Mouse (Mus musculus) megakaryocyte, embryonic 14.5 days (primary cell): ENCODE results near the gene Ppp2r5d. TPM values are rescaled to one million over a fixed set of nuclear protein-coding genes. Genes with fewer than 3 reads are reported as not detected.

Experiments
- H3K27me3 ChIP-seq: replicated peaks from 2 replicates; pipeline ENCODE3; 2012; ENCODE audit warnings: inconsistent platforms
- H3K36me3 ChIP-seq: replicated peaks from 2 replicates; pipeline ENCODE3; 2012; ENCODE audit warnings: low read length, inconsistent platforms, mixed read lengths
- H3K4me1 ChIP-seq: 2 replicates; pipeline ENCODE4 v1.6.1; 2012; ENCODE audit warnings: inconsistent platforms
- H3K4me3 ChIP-seq: replicated peaks from 2 replicates; pipeline ENCODE3; 2012; ENCODE audit warnings: moderate library complexity, mild to moderate bottlenecking, inconsistent platforms
- H3K9me3 ChIP-seq: 2 replicates; pipeline ENCODE4 v1.6.1; 2012; ENCODE audit warnings: inconsistent platforms
- FLI1 ChIP-seq: IDR thresholded peaks from 2 replicates; pipeline ENCODE4 v1.6.1; 2012; ENCODE audit warnings: low read length, inconsistent platforms, mixed read lengths
- GATA1 ChIP-seq: IDR thresholded peaks from 3 replicates; pipeline ENCODE4 v1.6.1; 2012; ENCODE audit warnings: mixed read lengths, low read length, inconsistent platforms, borderline replicate concordance
- polyA plus RNA-seq: library from polyadenylated mRNA; stranded (reverse); fragments of >175 nt; gene quantifications from 2 replicates; pipeline ENCODE4 v1.2.3, GENCODE M21; 2012; ENCODE audit warnings: low replicate concordance; ENCODE audit not compliant: insufficient read depth

Ppp2r5d gene
- polyA plus RNA-seq, 1 experiment: 33.5 TPM

DNA sequence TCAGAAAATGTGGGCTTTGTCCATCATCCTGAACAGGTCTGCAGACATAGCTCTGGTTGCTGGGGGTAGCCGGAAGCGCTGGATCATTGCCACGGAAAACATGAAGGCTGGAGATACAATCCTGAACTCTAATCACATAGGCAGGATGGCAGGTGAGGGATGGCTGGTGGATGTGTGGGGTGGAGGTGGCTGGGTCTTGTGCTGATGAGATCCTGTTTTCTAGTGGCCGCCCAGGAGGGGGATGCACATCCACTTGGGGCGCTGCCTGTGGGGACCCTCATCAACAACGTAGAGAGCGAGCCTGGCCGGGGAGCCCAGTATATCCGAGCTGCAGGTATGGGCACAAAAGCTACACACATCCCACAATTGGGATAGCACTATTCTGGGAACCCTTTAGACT lies 56.5 kb downstream of the Ppp2r5d start:
- Histone ChIP-seq H3K27me3 (no peaks in the 10 kb centered on the region), H3K9me3 (no peaks in the 10 kb centered on the region), H3K4me1 (peaks cover 77% of the 10 kb centered on the region), H3K4me3 (no peak overlapping the region), H3K36me3 (peaks cover 53% of the 10 kb centered on the region)
- TF ChIP-seq GATA1 (no peak), FLI1 (no peak)

- TF ChIP-seq GATA1 (no peak), FLI1 (no peak)
Observed at GRCm38 (mm10) chr17:46647279-46647678, 57.6 kb downstream of the Ppp2r5d start.

GRCm38 (mm10) chr17:46646322-46646662 lies 58.6 kb downstream of the Ppp2r5d start:
- TF ChIP-seq GATA1: no peak
- TF ChIP-seq FLI1: no peak
- peaks cover 70% of the 10 kb centered on the region for H3K4me1 ChIP-seq
- peak overlapping the region; percentile 98 for H3K4me3 ChIP-seq
- H3K36me3 ChIP-seq: peaks cover 53% of the 10 kb centered on the region
- no peaks in the 10 kb centered on the region for H3K27me3 ChIP-seq
- no peaks in the 10 kb centered on the region for H3K9me3 ChIP-seq

More at GRCm38 (mm10) chr17:46647279-46647678, 57.6 kb downstream of the Ppp2r5d start:
- Histone ChIP-seq H3K36me3 (peaks cover 53% of the 10 kb centered on the region), H3K4me3 (peak overlapping the region; percentile 50), H3K9me3 (no peaks in the 10 kb centered on the region), H3K4me1 (peaks cover 74% of the 10 kb centered on the region), H3K27me3 (no peaks in the 10 kb centered on the region)

DNA sequence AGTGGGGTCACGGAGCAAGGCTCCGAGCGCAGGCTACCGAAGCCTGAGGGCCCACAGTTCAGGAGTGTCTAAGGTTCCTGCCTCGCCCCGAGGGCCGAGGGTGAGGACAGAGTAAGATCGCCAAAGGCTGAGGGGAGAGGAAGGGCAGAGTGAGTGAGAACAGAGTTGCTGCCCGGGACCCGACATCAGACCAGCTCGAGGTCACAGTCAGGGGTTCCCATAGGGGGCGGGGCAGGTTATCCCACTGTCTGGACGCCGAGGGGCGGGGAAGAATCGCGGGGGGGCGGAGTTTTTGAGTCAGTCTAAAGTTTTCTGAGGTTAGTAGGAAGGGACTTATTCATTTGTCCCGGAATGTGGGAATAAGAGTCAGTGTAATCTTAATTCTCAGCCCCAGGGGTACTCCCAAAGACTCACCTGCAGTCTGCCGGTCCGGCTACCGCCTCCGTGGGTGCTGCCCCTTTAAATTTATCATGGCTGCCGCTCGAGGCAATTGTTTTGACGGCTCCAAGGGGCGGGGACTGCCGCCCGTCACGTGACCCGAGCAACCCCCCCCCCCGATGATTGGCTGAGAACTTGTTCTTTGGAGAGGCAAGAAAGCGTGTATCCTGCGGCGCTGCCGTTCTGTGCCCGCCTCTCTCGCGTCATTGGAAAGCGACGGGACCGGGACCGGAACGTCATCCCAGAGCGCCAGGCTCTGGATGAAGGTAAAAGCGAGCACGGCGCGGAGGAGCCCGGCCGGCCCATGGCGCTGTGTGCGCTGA lies 59.2 kb downstream of the Ppp2r5d start, which contains the start of the genes Klc4 and Mrpl2:
TSS of gene Klc4 (minus strand) at position 462 of the 761 bp plus-strand sequence.
TSS of gene Mrpl2 (plus strand) at position 669 of the 761 bp plus-strand sequence.
- Histone ChIP-seq H3K4me1 (peaks cover 70% of the 10 kb centered on the region), H3K36me3 (peaks cover 58% of the 10 kb centered on the region), H3K9me3 (no peaks in the 10 kb centered on the region), H3K4me3 (peak within 1 kb of the TSS; percentile 98), H3K27me3 (no peaks in the 10 kb centered on the region)
- no peak for TF ChIP-seq GATA1
- no peak for TF ChIP-seq FLI1

DNA sequence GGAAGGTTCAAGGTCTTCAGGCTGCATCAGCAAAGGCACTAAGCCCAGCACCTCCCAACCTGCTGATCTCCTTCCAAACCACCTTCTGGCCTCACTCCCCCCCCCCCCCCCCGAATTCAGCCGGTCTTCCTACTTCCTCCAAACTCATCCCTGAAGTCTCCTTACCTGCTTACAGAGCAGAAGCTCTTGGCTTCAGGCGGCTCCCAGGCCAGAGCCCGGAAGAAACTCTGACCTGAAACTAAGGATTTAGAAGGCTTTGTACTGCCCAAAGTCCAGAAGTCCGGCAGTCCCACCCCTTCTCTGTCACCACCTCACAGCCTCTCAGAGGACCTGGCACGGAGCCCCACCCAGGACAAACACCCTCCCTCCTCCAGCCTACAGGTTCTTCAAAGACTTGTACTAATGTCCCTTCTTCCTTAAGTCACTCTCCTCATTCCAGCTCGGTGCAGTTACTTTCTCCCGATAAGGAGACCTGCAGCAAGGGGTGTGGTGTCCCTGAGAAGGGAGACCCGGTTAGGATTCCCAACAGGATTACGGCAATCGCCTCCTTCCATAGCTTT lies 59.9 kb downstream of the Ppp2r5d start:
- no peak for TF ChIP-seq GATA1
- Histone ChIP-seq H3K9me3 (no peaks in the 10 kb centered on the region), H3K4me3 (peak overlapping the region; percentile 98), H3K4me1 (peaks cover 70% of the 10 kb centered on the region), H3K36me3 (peaks cover 66% of the 10 kb centered on the region), H3K27me3 (no peaks in the 10 kb centered on the region)

- TF ChIP-seq FLI1 (no peak), GATA1 (no peak)
- H3K4me3 ChIP-seq: peak overlapping the region; percentile 98
- H3K36me3 ChIP-seq: peaks cover 68% of the 10 kb centered on the region
- H3K4me1 ChIP-seq: peaks cover 70% of the 10 kb centered on the region
- no peaks in the 10 kb centered on the region for H3K9me3 ChIP-seq
- H3K27me3 ChIP-seq: no peaks in the 10 kb centered on the region
Observed at GRCm38 (mm10) chr17:46644152-46644805, 60.6 kb downstream of the Ppp2r5d start.

DNA sequence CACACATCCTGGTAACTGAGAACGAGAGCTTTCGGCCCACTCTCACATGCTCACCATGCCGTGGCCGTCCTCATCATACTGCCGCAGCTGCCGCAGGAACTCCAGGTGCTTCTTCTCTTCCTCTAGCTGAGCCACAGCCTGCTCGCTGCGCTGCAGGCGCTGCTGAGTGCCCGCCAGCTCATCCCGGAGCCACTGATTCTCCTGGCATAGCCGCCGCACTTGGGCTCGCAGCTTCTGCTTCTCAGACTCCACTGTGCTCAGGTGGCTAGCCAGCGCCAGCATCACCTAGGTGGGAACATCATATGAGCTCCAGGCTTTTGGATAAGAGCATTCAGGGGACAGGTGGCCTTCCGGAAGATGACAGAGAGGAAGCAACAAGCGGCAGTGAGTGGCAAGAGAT lies 62.9 kb downstream of the Ppp2r5d start:
- Histone ChIP-seq H3K36me3 (peaks cover 62% of the 10 kb centered on the region), H3K9me3 (no peaks in the 10 kb centered on the region), H3K27me3 (no peaks in the 10 kb centered on the region), H3K4me3 (no peak overlapping the region), H3K4me1 (peaks cover 66% of the 10 kb centered on the region)
- no peak for TF ChIP-seq FLI1
- TF ChIP-seq GATA1: no peak

- Histone ChIP-seq H3K36me3 (peaks cover 81% of the 10 kb centered on the region), H3K27me3 (no peaks in the 10 kb centered on the region), H3K4me3 (peak overlapping the region; percentile 84), H3K9me3 (no peaks in the 10 kb centered on the region), H3K4me1 (peaks cover 75% of the 10 kb centered on the region)
- TF ChIP-seq GATA1: no peak
- no peak for TF ChIP-seq FLI1
Observed at GRCm38 (mm10) chr17:46639929-46640328, 65.0 kb downstream of the Ppp2r5d start.

DNA sequence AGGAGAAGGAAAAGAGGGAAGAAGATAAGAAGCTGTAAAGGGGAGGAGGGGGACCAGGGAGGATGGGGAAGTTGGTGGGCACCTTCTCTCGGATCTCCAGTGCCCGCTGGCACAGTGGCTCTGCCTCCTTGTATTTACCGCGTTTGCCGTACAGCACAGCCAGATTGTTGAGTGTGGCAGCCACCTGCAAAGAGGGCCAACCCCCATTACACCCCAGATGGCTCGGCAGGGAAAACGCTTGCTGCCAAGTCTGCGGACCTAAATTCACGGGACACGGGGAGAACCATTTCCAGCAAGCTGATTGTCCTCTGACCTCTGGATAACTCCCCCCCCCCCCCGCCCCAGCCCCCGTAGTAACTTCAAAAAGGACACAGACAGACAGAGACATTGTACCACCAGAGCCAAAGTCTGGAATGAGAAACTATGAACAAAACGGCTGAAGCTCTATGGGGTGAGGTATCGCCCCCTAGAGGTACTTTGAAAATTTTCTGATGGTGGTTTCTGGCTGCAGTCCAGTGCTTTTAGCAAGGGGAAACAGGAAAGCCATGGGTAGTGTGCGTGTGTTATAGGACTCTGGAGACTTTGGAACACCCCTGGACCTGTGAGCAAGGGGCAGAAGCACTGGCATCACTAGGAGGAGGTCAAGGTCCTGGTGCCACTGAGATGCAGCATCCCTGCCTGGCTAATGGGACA lies 67.9 kb downstream of the Ppp2r5d start:
- TF ChIP-seq GATA1: no peak
- no peak for TF ChIP-seq FLI1
- Histone ChIP-seq H3K4me3 (peak overlapping the region; percentile 77), H3K9me3 (peaks cover 4% of the 10 kb centered on the region; the same call in 1 of the 2 replicates), H3K27me3 (peaks cover 1% of the 10 kb centered on the region), H3K4me1 (peaks cover 84% of the 10 kb centered on the region), H3K36me3 (peaks cover 84% of the 10 kb centered on the region)

Other genes with a start within 250 kb of the Ppp2r5d start
- 0.06 and 0.60 TPM in 2 replicates for gene Ttbk1, start 217.4 kb downstream of the Ppp2r5d start, polyA plus RNA-seq
- gene Dnph1, start 208.4 kb downstream of the Ppp2r5d start, polyA plus RNA-seq: 6.5 and 14.6 TPM in 2 replicates
- gene Cul9, start 158.7 kb downstream of the Ppp2r5d start, polyA plus RNA-seq: 2.4 and 6.0 TPM in 2 replicates
- 148 and 196 TPM in 2 replicates for gene Srf, start 148.9 kb downstream of the Ppp2r5d start, polyA plus RNA-seq
- gene Ptk7, start 75.6 kb downstream of the Ppp2r5d start, polyA plus RNA-seq: 6.7 and 13.6 TPM in 2 replicates
- gene Klc4, start 59.1 kb downstream of the Ppp2r5d start, polyA plus RNA-seq: 33.6 and 42.0 TPM in 2 replicates
- gene Mrpl2, start 58.9 kb downstream of the Ppp2r5d start, polyA plus RNA-seq: 289 and 528 TPM in 2 replicates
- gene Cul7, start 54.8 kb downstream of the Ppp2r5d start, polyA plus RNA-seq: 90.0 and 167 TPM in 2 replicates
- gene Rrp36, start 30.8 kb downstream of the Ppp2r5d start, polyA plus RNA-seq: 9.4 and 30.6 TPM in 2 replicates
- gene Mea1, start 26.3 kb downstream of the Ppp2r5d start, polyA plus RNA-seq: 145 and 216 TPM in 2 replicates
- 322 and 388 TPM in 2 replicates for gene Klhdc3, start 24.2 kb downstream of the Ppp2r5d start, polyA plus RNA-seq
- gene Pex6, start 6.4 kb upstream of the Ppp2r5d start, polyA plus RNA-seq: 17.1 and 19.8 TPM in 2 replicates
- 5.0 TPM in 1 of 2 replicates, not detected in the other for gene Gnmt, start 24.1 kb upstream of the Ppp2r5d start, polyA plus RNA-seq
- gene Cnpy3, start 47.1 kb upstream of the Ppp2r5d start, polyA plus RNA-seq: 133 and 243 TPM in 2 replicates
- not detected in 2 replicates for gene Ptcra, start 58.6 kb upstream of the Ppp2r5d start, polyA plus RNA-seq
- gene 2310039H08Rik, start 67.5 kb upstream of the Ppp2r5d start, polyA plus RNA-seq: 143 and 286 TPM in 2 replicates
- 1.1 and 4.7 TPM in 2 replicates for gene Rpl7l1, start 77.6 kb upstream of the Ppp2r5d start, polyA plus RNA-seq
- 0.62 and 1.8 TPM in 2 replicates for gene Bicral, start 153.4 kb upstream of the Ppp2r5d start, polyA plus RNA-seq
- gene Tbcc, start 185.6 kb upstream of the Ppp2r5d start, polyA plus RNA-seq: 23.7 and 40.2 TPM in 2 replicates
- gene Prph2, start 205.3 kb upstream of the Ppp2r5d start, polyA plus RNA-seq: 0.13 TPM in 1 of 2 replicates, not detected in the other